Mouse (Mus musculus): ENCODE data around the gene Scrn3. TPM values are rescaled to one million over a fixed set of nuclear protein-coding genes. Genes with fewer than 3 reads are reported as not detected.

The Scrn3 gene
- polyA plus RNA-seq (2012; rRNA removed), result 6.0 and 7.2 TPM in 2 replicates

GRCm38 (mm10) chr2:73312152-73313116, at the start of gene Scrn3, which contains the start of gene Cir1:
Gene Scrn3 (plus strand): TSS chr2:73312601.
Gene Cir1 (minus strand): TSS chr2:73312701.

GRCm38 (mm10) chr2:73271459-73272161, 40.8 kb upstream of the Scrn3 start, which contains the start of gene Sp9:
Gene Sp9 (plus strand): TSS chr2:73271925.

GRCm38 (mm10) chr2:73386356-73387046, 74.1 kb downstream of the Scrn3 start, which contains the start of gene Gpr155:
Gene Gpr155 (minus strand): TSS chr2:73386572.

Other genes with a start within 250 kb of the Scrn3 start
- gene Ola1, start 93.7 kb upstream of the Scrn3 start, polyA plus RNA-seq (2012; rRNA removed), result 55.6 and 61.2 TPM in 2 replicates
- 8.0 and 11.9 TPM in 2 replicates for gene Sp9, start 40.7 kb upstream of the Scrn3 start, polyA plus RNA-seq (2012; rRNA removed)
- 25.8 and 28.8 TPM in 2 replicates for gene Cir1, start 100 bp downstream of the Scrn3 start, polyA plus RNA-seq (2012; rRNA removed)
- 12.2 and 13.7 TPM in 2 replicates for gene Gpr155, start 74.0 kb downstream of the Scrn3 start, polyA plus RNA-seq (2012; rRNA removed)
- gene Wipf1, start 217.1 kb downstream of the Scrn3 start, polyA plus RNA-seq (2012; rRNA removed), result 2.0 and 2.3 TPM in 2 replicates